Mouse (Mus musculus) cortical plate, adult 2 months (tissue): ENCODE data around the gene Mrpl1.

Experiments used
- CTCF ChIP-seq: fragments of 200-500 bp; IDR thresholded peaks from 2 replicates; pipeline ENCODE4 v1.5.1; 2011; ENCODE audit warnings: mild to moderate bottlenecking, control low read depth, low read length; ENCODE audit not compliant: insufficient read depth; ENCODE audit errors: extremely low read depth
- POLR2A ChIP-seq: fragments of 200-500 bp; IDR thresholded peaks from 2 replicates; pipeline ENCODE4 v1.6.1; 2011; ENCODE audit warnings: mild to moderate bottlenecking, low read length, control low read depth; ENCODE audit not compliant: insufficient read depth; ENCODE audit errors: extremely low read depth

DNA sequence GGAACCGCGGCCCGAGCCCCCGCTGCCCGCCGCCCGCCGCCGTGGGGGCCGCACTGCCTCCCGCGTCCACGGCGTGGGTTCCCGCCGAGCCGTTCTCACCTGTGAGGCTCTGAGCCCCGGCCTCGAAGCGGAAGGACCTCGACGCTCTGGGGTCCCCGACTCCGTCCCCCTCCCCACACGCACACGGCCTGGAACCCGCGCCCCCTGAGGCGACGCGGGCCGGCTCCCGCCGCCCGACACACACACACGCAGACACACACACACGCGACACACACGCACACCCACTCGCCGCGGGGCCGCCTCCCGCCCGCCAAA lies 48.1 kb upstream of the Mrpl1 start:
- TF ChIP-seq POLR2A = no peak
- TF ChIP-seq CTCF = no peak
